Mouse (Mus musculus) kidney, postnatal 25 days (tissue): ENCODE results near the gene Wsb1.
A peak's percentile ranks its signal among the peaks of the same experiment; 100 is the strongest.
"Not testable (repeated sequence)": the region's sequence is repeated elsewhere in the genome, so short reads cannot be mapped to it uniquely, and the experiment has no call there.

Source experiments
- DNase-seq, 2 experiments: peaks; one replicate each; pipeline ENCODE4 v3.0.0; 2021; ENCODE audit warnings: mixed read lengths in 2 of 2

The Wsb1 gene

DNA sequence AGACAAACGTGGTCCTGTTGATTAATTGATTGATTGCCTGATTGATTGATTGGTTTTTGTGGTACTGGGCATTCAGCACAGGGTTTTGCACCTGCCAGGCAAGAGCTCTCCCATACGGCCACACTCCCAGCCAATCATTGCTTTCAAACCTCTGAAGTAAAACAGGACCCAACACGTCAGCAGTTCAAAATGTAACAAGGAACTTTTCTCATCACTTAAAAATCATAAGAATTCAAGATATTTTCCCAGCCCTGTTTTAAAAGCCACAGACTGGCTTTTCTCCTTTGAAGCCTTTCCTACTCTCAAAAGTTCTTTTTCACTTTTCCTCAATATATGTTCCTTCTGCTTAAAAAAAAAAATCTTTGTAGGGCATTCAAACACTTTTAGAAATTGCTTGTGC is 9.9 kb upstream of the Wsb1 start:
- no peak for DNase-seq

DNA sequence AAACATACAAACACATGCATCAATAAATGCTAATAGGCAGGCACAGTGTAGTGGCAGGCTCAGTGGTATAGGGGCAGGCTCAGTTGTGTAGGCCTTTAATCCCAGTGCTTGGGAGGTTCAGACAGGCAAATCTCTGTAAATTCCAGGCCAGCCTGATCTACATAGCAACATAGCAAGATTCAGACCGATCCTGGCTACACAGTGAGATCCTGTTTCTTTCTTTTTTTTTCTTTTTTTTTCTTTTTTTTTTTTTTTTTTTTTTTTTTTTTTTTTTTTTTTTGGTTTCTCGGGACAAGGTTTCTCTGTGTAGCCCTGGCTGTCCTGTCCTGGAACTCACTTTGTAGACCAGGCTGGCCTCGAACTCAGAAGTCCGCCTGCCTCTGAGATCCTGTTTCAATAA is 5.7 kb upstream of the Wsb1 start:
- not testable (repeated sequence) for DNase-seq

- no peak for DNase-seq
Observed at GRCm38 (mm10) chr11:79258738-79259137, 4.3 kb upstream of the Wsb1 start.

- peak; percentile 57 to 76 for DNase-seq
Observed at GRCm38 (mm10) chr11:79253542-79254390, 705 bp downstream of the Wsb1 start.

- no peak for DNase-seq
Observed at GRCm38 (mm10) chr11:79252881-79253541, 1.5 kb downstream of the Wsb1 start.

DNA sequence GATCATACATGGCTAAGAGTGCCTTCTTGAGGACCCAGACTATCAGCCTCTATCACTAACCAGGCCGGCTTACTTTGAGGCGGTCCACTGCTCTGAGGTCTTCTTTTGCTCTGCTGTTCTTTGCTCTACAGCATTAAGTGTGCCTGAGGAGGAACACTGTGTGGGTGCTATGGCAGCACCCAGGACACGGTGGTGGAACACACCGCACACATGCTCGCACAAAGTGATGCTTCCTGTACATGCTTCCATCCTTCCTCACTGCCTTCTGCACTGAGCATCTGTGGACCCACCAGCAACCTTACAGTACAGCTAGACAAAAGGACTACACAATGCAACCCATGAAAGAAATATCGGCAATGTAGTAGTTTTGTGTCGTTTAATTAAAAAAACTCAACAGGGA is 15.4 kb downstream of the Wsb1 start:
- DNase-seq: no peak

- DNase-seq: no peak
Observed at GRCm38 (mm10) chr11:79238398-79238752, 16.1 kb downstream of the Wsb1 start.

DNA sequence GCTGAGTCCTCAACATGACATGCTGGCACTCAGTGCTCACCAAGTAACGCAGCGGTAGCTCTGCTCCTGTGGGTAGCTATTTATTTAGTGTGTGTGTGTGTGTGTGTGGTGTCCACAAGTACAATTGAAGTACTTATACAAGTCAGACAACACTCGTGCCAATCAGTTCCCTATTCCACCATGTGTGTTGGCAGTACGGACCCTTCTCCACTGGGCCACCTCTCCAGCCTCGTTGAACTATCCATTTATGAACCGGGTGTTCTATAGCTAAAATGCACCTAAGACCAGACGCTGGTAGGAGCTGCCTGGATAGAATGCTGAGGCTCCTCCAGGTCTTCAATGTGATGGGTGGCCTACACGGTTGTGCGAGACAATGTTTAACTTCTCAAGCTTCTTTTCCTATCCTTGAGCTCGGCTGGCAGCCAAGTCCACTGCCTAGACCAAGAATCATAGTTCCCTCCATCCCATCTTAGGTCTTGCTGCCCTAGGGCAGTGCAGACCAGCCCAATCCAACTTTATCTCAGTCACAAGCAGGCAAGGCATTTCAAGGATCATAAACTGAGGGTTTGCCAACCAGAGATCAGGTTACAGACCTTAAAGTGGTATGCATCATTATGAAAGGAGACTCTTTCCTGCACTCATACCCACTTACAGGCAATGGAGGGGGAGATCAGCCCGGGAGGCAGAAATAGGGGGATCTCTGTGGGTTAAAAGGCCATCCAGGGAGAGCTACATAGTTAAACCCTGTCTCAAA is 16.6 kb downstream of the Wsb1 start:
- DNase-seq: peak; percentile 96 to 97

GRCm38 (mm10) chr11:79230251-79230570 is 24.3 kb downstream of the Wsb1 start:
- peak; percentile 64 to 82 for DNase-seq

GRCm38 (mm10) chr11:79229561-79230250 is 24.8 kb downstream of the Wsb1 start:
- peak; percentile 67 to 75 for DNase-seq

- DNase-seq: peak; percentile 82 to 93
Observed at GRCm38 (mm10) chr11:79229057-79229504, 25.4 kb downstream of the Wsb1 start.

DNA sequence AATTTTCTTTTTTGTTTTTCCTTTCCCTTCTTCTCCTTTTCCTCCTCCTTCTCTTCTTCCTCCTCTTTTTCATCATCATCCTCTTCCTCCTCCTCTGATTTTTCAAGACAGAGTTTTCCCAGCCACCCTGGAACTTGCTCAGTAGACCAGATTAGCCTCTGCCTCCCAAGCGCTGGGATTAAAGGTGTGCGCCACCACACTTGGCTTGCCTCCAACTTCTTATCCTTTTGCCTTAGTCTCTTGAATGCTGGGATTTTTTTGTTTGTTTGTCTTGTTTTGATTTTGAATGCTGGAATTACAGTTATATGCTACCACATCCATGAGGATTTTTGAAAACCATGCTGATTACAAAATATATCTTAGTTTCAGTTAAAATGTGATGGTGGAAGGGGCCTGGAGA is 26.4 kb downstream of the Wsb1 start:
- peak; percentile 53 to 65 for DNase-seq

- DNase-seq: peak in 1 of 2 experiments; percentile 36
Observed at GRCm38 (mm10) chr11:79225371-79226155, 28.9 kb downstream of the Wsb1 start.

DNA sequence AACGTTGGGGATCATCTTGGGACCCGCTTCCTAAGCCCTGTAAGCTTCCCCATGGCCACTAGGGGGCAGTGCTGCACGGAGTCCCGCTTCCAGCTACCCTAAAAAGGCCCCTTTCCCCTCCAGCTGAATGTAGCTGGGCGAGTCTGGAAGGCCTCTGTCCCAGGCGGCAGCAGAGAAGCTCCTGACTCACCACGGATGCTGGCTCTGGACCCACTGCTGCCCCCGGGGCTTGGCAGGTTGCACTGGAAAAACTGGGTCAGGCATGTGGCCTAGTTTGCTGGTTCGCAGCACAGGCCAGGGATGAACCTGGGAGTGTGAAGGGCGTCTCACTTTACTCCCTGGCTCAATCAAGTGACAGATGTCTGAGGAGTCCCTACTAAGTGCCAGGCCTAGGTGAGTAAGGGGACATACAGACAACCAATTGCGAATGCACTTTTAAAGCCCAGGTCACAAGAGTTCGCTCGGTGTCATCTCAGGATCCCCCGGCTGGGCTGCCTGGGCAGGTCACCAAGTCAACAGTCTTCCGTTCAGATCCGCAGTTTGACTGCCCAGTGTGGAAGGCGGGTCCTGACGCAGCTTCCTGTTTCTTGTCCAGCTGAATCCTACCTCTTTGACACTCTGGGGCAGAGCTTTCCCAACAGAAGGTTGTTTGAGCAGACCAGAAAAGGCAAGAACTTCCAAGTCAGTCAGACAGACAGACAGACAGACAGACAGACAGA is 29.8 kb downstream of the Wsb1 start:
- DNase-seq: peak; percentile 92 to 97

DNA sequence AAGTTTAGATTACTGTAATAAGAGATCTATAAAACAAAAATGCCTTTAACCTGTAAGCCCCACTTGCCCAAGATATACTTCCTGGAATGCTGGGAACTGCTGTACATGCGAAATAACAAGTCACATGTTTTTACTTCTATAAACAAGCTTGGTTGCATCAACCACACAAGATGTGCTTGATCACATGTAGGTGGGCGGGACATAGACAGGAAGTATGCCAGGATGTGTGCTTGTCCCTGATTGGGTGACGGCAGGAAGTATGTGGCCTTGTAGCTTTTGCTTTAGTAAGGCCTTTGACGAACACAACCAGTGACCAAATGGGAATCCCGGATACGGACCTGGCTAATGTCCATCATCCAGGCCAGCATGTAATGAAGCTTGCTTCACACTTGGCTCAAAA is 31.1 kb downstream of the Wsb1 start:
- DNase-seq: peak; percentile 43 to 68

GRCm38 (mm10) chr11:79222661-79223060 is 31.8 kb downstream of the Wsb1 start:
- DNase-seq: peak in 1 of 2 experiments; percentile 22

DNA sequence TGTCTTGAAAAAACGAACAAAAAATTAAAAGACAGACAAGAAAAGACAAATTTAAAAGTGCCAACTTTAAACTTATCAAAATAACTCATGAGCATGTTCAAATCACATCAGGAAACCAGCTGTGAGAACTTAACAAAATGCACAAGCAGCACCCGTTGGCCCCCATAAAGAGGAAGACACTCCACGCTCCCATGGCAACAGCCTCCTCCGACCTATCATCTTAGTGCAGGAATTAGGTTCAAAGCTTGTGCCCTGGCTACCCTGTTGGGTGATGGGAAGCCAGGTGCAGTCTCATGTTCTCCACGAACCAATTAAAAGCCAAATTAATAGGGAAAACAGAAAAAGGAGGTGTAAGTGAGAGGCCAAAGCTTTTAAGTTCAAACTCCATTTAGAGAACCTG is 32.8 kb downstream of the Wsb1 start:
- peak in 1 of 2 experiments; percentile 26 for DNase-seq

- peak in 1 of 2 experiments; percentile 36 for DNase-seq
Observed at GRCm38 (mm10) chr11:79218936-79219626, 35.4 kb downstream of the Wsb1 start.

GRCm38 (mm10) chr11:79218061-79218460 is 36.4 kb downstream of the Wsb1 start:
- DNase-seq: no peak

DNA sequence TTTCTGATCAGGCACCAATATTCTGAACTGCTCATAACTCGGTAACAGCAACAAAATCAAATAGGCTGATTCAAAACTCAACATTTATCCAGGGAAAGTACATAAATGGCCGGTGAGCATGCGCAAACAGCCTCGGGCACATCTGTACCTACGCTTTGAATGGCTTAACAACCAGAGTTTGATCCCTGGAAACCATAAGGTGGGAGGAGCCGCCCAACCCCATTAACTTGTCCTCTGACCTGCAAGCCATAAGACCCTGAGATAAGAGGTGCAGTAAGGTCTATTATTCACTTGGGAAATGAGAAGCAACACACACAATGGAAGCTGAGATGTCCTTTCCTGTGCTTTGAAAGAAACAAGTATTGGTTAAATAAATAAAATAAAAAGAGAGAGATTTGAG is 37.3 kb downstream of the Wsb1 start:
- DNase-seq: no peak

DNA sequence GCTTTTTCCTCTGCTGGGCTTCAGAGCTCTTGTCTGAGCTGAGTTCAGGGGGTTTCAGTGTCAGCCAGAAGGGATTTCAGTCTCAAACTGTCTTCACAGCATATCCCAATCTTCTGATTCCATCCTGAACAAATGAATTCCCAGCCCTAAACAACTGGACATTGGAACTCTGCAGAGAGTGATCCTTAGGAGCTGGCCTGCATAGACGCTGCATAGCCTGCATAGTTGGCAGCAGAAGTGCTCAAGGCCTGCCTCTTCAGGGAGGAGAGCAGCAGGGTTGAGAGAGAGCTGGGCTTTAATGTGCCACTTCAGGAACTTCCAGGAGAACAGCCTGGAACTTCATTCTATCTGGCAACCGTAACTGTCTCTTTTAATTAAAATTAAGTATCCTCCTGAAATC is 38.9 kb downstream of the Wsb1 start:
- no peak for DNase-seq
